Mouse (Mus musculus) small intestine, adult 2 months (tissue): ENCODE measurements around the gene Slc2a4.

ENCODE experiments used
- CTCF ChIP-seq: fragments of 200-500 bp; IDR thresholded peaks from 2 replicates; pipeline ENCODE4 v1.5.1; 2012; ENCODE audit warnings: low read depth, mild to moderate bottlenecking, control low read depth, inconsistent platforms, low read length, moderate library complexity, mixed read lengths; ENCODE audit not compliant: insufficient replicate concordance, insufficient read length; ENCODE audit errors: extremely low read depth
- POLR2A ChIP-seq: fragments of 200-500 bp; IDR thresholded peaks from 2 replicates; pipeline ENCODE4 v1.6.1; 2012; ENCODE audit warnings: low read depth, mild to moderate bottlenecking, control low read depth, inconsistent platforms, low read length, moderate library complexity

DNA sequence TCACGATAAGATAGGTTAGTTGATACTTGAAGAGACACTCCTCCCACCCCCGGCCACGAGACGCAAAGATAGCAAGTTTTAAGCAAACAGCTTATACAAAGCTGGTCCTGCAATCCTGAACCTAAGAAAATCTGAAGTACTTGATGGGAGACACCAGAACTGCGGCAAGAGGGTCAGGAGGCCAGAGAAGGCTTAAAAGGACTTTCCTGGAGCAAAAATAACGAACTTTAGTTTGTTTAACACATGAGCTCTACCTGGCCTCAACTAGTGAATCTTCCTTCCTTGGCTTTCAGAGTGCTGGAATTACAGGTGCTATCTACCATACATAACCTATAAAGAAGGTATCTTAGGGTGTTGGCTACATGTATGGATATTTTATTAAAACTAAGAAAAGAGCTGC, 13.3 kb downstream of the Slc2a4 start:
- no peak for TF ChIP-seq POLR2A
- TF ChIP-seq CTCF, result no peak
